Comparison of ENCODE assay signal across 19 mouse cellular contexts in genomic region chr2:144305721-144306294, GRCm38 (mm10). TPM values are rescaled to one million over a fixed set of nuclear protein-coding genes. Genes with fewer than 3 reads are reported as not detected.
DNase-seq lines count a peak whose midpoint lies in the region; ATAC-seq and TF ChIP-seq lines count a peak whose summit lies in the region.
"Had no signal": no experiment of that assay in that cellular context is flagged by ENCODE, and none has a peak within 500 bp of the region (broad histone marks: within the 10 kb centered on the region; RNA-seq: fewer than 3 reads in every experiment).

No protein-coding gene starts in this region.

- H3K36me3 ChIP-seq in midbrain, postnatal 0 days (ENCODE audit: insufficient read depth, low read length) = no peaks in the 10 kb centered on the region
- no peaks in the 10 kb centered on the region for H3K36me3 ChIP-seq in midbrain, embryonic 16.5 days (ENCODE audit: control insufficient read depth, insufficient read depth, low read length)
- peaks cover 3% of the 10 kb centered on the region; the same call in 1 of the 2 replicates for H3K36me3 ChIP-seq in small intestine, adult 2 months (ENCODE audit: control insufficient read depth, insufficient read depth, low read length)
- H3K36me3 ChIP-seq: embryonic facial prominence, embryonic 13.5 days; heart, embryonic 12.5 days; limb, embryonic 13.5 days; midbrain, embryonic 10.5 days had no signal

- no peak overlapping the region for H3K27ac ChIP-seq in midbrain, postnatal 0 days (ENCODE audit: low read depth, low read length)
- H3K27ac ChIP-seq in midbrain, embryonic 16.5 days (ENCODE audit: low read length) = no peak overlapping the region
- no peak overlapping the region for H3K27ac ChIP-seq in small intestine, adult 2 months (ENCODE audit: insufficient read depth, low read depth, low read length)
- H3K27ac ChIP-seq: embryonic facial prominence, embryonic 13.5 days; limb, embryonic 13.5 days; midbrain, embryonic 10.5 days had no signal

- H3K4me1 ChIP-seq in midbrain, postnatal 0 days (ENCODE audit: insufficient read depth, low read length) = no peaks in the 10 kb centered on the region
- no peaks in the 10 kb centered on the region for H3K4me1 ChIP-seq in midbrain, embryonic 16.5 days (ENCODE audit: control insufficient read depth, insufficient read depth, low read length)
- peaks cover 20% of the 10 kb centered on the region for H3K4me1 ChIP-seq in small intestine, adult 2 months (ENCODE audit: control insufficient read depth, insufficient read depth, insufficient read length, low read length)
- H3K4me1 ChIP-seq: heart, embryonic 12.5 days had no signal

- H3K9me3 ChIP-seq in midbrain, postnatal 0 days (ENCODE audit: low read length) = no peaks in the 10 kb centered on the region
- no peaks in the 10 kb centered on the region for H3K9me3 ChIP-seq in midbrain, embryonic 16.5 days (replicated peaks; ENCODE audit: control insufficient read depth, low read length, poor library complexity, severe bottlenecking)
- H3K9me3 ChIP-seq: embryonic facial prominence, embryonic 13.5 days; heart, embryonic 12.5 days; limb, embryonic 13.5 days; midbrain, embryonic 10.5 days had no signal

- 0 out of 2 replicates have a peak, but pooled peaks have one; percentile 20 for TF ChIP-seq CTCF in midbrain, postnatal 0 days (IDR thresholded peaks at IDR 0.05)
- TF ChIP-seq CTCF in small intestine, adult 2 months (IDR thresholded peaks at IDR 0.05; ENCODE audit: extremely low read depth, insufficient read length, insufficient replicate concordance, low read depth, low read length) = peak; percentile 17; the same call in 1 of the 2 replicates

- ATAC-seq in midbrain, postnatal 0 days (ENCODE audit: low FRiP score) = no peak
- ATAC-seq in midbrain, embryonic 16.5 days = no peak
- ATAC-seq: inflammation-experienced regulatory T-cells, adult 6 months had no signal

- no peak for TF ChIP-seq POLR2A in small intestine, adult 2 months (IDR thresholded peaks at IDR 0.05; ENCODE audit: low read depth, low read length)

- DNase-seq in adrenal gland, postnatal 14 days = peak; percentile 25
- no peak for DNase-seq in adrenal gland, postnatal 25 days
- peak; percentile 32 for DNase-seq in kidney, postnatal 10 days
- no peak for DNase-seq in kidney, adult 8-10 months
- DNase-seq in midbrain, postnatal 0 days (ENCODE audit: low spot score) = no peak
- no peak for DNase-seq in MN1 (ENCODE audit: low spot score)
- DNase-seq: cerebellum, adult 18-20 months; gastrocnemius, postnatal 36 days; right cerebral cortex, adult 18-20 months had no signal

- H3K4me2 ChIP-seq in midbrain, postnatal 0 days (ENCODE audit: low read depth, low read length, poor library complexity, severe bottlenecking) = no peak overlapping the region
- no peak overlapping the region for H3K4me2 ChIP-seq in midbrain, embryonic 16.5 days (ENCODE audit: low read length)
- H3K4me2 ChIP-seq: embryonic facial prominence, embryonic 13.5 days; heart, embryonic 12.5 days; limb, embryonic 13.5 days had no signal

- 71% methylated on average over 18 of the region's 18 CpGs for WGBS in midbrain, postnatal 0 days
- WGBS in midbrain, embryonic 16.5 days = 69% methylated on average over 18 of the region's 18 CpGs
- whole genome bisulfite sequencing in small intestine, adult 2 months = 71% methylated on average over 18 of the region's 18 CpGs

- no peaks in the 10 kb centered on the region for H3K27me3 ChIP-seq in midbrain, postnatal 0 days (ENCODE audit: insufficient read depth, low read length)
- H3K27me3 ChIP-seq in midbrain, embryonic 16.5 days (ENCODE audit: control insufficient read depth, insufficient read depth, low read depth, low read length) = no peaks in the 10 kb centered on the region
- no peaks in the 10 kb centered on the region for H3K27me3 ChIP-seq in small intestine, adult 2 months (ENCODE audit: control insufficient read depth, insufficient read depth, low read length)
- H3K27me3 ChIP-seq: embryonic facial prominence, embryonic 13.5 days; heart, embryonic 12.5 days; limb, embryonic 13.5 days had no signal

- no peak overlapping the region for H3K4me3 ChIP-seq in midbrain, postnatal 0 days (ENCODE audit: low read depth, low read length)
- no peak overlapping the region for H3K4me3 ChIP-seq in midbrain, embryonic 16.5 days (ENCODE audit: low read depth, low read length)
- no peak overlapping the region for H3K4me3 ChIP-seq in small intestine, adult 2 months (ENCODE audit: low read depth, low read length)
- H3K4me3 ChIP-seq: embryonic facial prominence, embryonic 13.5 days; heart, embryonic 12.5 days; limb, embryonic 13.5 days; midbrain, embryonic 10.5 days had no signal

- H3K9ac ChIP-seq in midbrain, postnatal 0 days (replicated peaks; ENCODE audit: low read length, poor library complexity, severe bottlenecking) = no peak overlapping the region
- no peak overlapping the region for H3K9ac ChIP-seq in midbrain, embryonic 16.5 days (ENCODE audit: low read depth, low read length)
- H3K9ac ChIP-seq: embryonic facial prominence, embryonic 13.5 days; heart, embryonic 12.5 days; limb, embryonic 13.5 days had no signal

RNA-seq across cellular contexts. Expression of gene Ovol2, which starts 26.1 kb away (rescaled TPM):
- not detected in 2 replicates for total RNA-seq in adrenal gland, postnatal 14 days (2021)
- total RNA-seq in adrenal gland, postnatal 25 days (2021) = not detected in 2 replicates
- total RNA-seq in midbrain, postnatal 0 days (2014; rRNA removed) = not detected in 2 replicates
- not detected in 2 replicates for polyA plus RNA-seq in midbrain, postnatal 0 days (2015; fragmentation: Nextera tagmentation; extraction: Ambion mirVana)
- not detected in 2 replicates for polyA plus RNA-seq in midbrain, embryonic 16.5 days (2015; fragmentation: Nextera tagmentation; extraction: Ambion mirVana)
- 34.2 and 51.5 TPM in 2 replicates for polyA plus RNA-seq in small intestine, adult 2 months (2012; rRNA removed)
- total RNA-seq: common myeloid progenitor, adult 5-6 weeks; gastrocnemius, postnatal 36 days; hematopoietic stem cell, adult 5-6 weeks; neutrophil, adult 5-6 weeks had no signal
- polyA plus RNA-seq: inflammation-experienced regulatory T-cells, adult 6 months; midbrain, embryonic 10.5 days had no signal

RNA-seq across cellular contexts. Expression of gene Snx5, which starts 35.1 kb away (rescaled TPM):
- 96.5 and 114 TPM in 2 replicates for total RNA-seq in adrenal gland, postnatal 14 days (2021)
- 91.6 and 107 TPM in 2 replicates for total RNA-seq in adrenal gland, postnatal 25 days (2021)
- total RNA-seq in midbrain, postnatal 0 days (2014; rRNA removed) = 62.3 and 69.0 TPM in 2 replicates
- 57.2 and 58.0 TPM in 2 replicates for polyA plus RNA-seq in midbrain, postnatal 0 days (2015; fragmentation: Nextera tagmentation; extraction: Ambion mirVana)
- polyA plus RNA-seq in midbrain, embryonic 16.5 days (2015; fragmentation: Nextera tagmentation; extraction: Ambion mirVana) = 63.9 and 66.7 TPM in 2 replicates
- 17.5 and 36.0 TPM in 2 replicates for polyA plus RNA-seq in small intestine, adult 2 months (2012; rRNA removed)

RNA-seq across cellular contexts. Expression of gene Mgme1, which starts 35.3 kb away (rescaled TPM):
- total RNA-seq in adrenal gland, postnatal 14 days (2021) = 14.6 and 16.3 TPM in 2 replicates
- total RNA-seq in adrenal gland, postnatal 25 days (2021) = 25.8 and 26.8 TPM in 2 replicates
- total RNA-seq in midbrain, postnatal 0 days (2014; rRNA removed) = 4.3 and 4.4 TPM in 2 replicates
- 5.6 and 6.2 TPM in 2 replicates for polyA plus RNA-seq in midbrain, postnatal 0 days (2015; fragmentation: Nextera tagmentation; extraction: Ambion mirVana)
- 10.2 and 11.9 TPM in 2 replicates for polyA plus RNA-seq in midbrain, embryonic 16.5 days (2015; fragmentation: Nextera tagmentation; extraction: Ambion mirVana)
- polyA plus RNA-seq in small intestine, adult 2 months (2012; rRNA removed) = 1.0 and 1.9 TPM in 2 replicates

Comparison
In these comparisons a context has a peak if more than half of its experiments do, and no peak if none do; other contexts are left out.
1. DNase-seq: peak in adrenal gland, postnatal 14 days (single experiment) and kidney, postnatal 10 days (single experiment); none in adrenal gland, postnatal 25 days (single experiment), kidney, adult 8-10 months (0 of 2), midbrain, postnatal 0 days (single experiment) and MN1 (single experiment).